Mouse (Mus musculus) monocyte, adult 2 months (primary cell): ENCODE measurements around the gene Meis1.

Source experiments
- DNase-seq, 2 experiments: peaks; one replicate each; pipeline ENCODE4 v3.0.0; 2022; ENCODE audit warnings: low spot score in 2 of 2, low read depth in 1 of 2

Gene Meis1

GRCm38 (mm10) chr11:19018489-19019203 is at the start of gene Meis1:
TSS of gene Meis1 (minus strand) at chr11:19018985.
- peak; percentile 54 to 78 for DNase-seq

GRCm38 (mm10) chr11:19067334-19067733 is 48.5 kb upstream of the Meis1 start:
- no peak for DNase-seq

GRCm38 (mm10) chr11:19049276-19049675 is 30.5 kb upstream of the Meis1 start:
- DNase-seq, result no peak

- DNase-seq, result no peak
Observed at GRCm38 (mm10) chr11:19036595-19037166, 17.9 kb upstream of the Meis1 start.

- DNase-seq, result no peak
Observed at GRCm38 (mm10) chr11:19026581-19027561, 8.1 kb upstream of the Meis1 start.

- no peak for DNase-seq
Observed at GRCm38 (mm10) chr11:19025976-19026520, 7.3 kb upstream of the Meis1 start.

GRCm38 (mm10) chr11:19024496-19025265 is 5.9 kb upstream of the Meis1 start:
- no peak for DNase-seq

GRCm38 (mm10) chr11:19023356-19023755 is 4.6 kb upstream of the Meis1 start:
- DNase-seq, result no peak

GRCm38 (mm10) chr11:19022576-19022975 is 3.8 kb upstream of the Meis1 start:
- no peak for DNase-seq

- DNase-seq, result no peak
Observed at GRCm38 (mm10) chr11:19020951-19021710, 2.3 kb upstream of the Meis1 start.

GRCm38 (mm10) chr11:19020371-19020824 is 1.6 kb upstream of the Meis1 start:
- DNase-seq, result peak in 1 of 2 experiments; percentile 75

GRCm38 (mm10) chr11:19019204-19020171 is 703 bp upstream of the Meis1 start:
- DNase-seq, result no peak

GRCm38 (mm10) chr11:19017719-19018413 is 919 bp downstream of the Meis1 start:
- no peak for DNase-seq

GRCm38 (mm10) chr11:19017262-19017661 is 1.5 kb downstream of the Meis1 start:
- DNase-seq, result no peak

GRCm38 (mm10) chr11:19016481-19017220 is 2.1 kb downstream of the Meis1 start:
- no peak for DNase-seq

GRCm38 (mm10) chr11:19015731-19016461 is 2.9 kb downstream of the Meis1 start:
- no peak for DNase-seq

- no peak for DNase-seq
Observed at GRCm38 (mm10) chr11:19015381-19015730, 3.4 kb downstream of the Meis1 start.
